Mouse (Mus musculus) granulocyte monocyte progenitor cell, adult 5-6 weeks (primary cell): Measurements from ENCODE around the gene Hspb11. TPM values are rescaled to one million over a fixed set of nuclear protein-coding genes. Genes with fewer than 3 reads are reported as not detected.

Experiments
- ATAC-seq: replicated peaks from 2 replicates; pipeline ENCODE4 v1.8.0; 2016; ENCODE audit warnings: mild to moderate bottlenecking, moderate TSS enrichment, inconsistent platforms; ENCODE audit not compliant: poor library complexity, severe bottlenecking
- total RNA-seq, 2 experiments: library from RNA; stranded (forward) in 1 of 2; stranded (reverse) in 1 of 2; fragments of 200-712, 200-1000 nt in 1 of 2; fragments of >200 nt in 1 of 2; fragmentation: Nextera tagmentation in 1 of 2; gene quantifications; 2 replicates each; pipeline ENCODE4 v1.2.3; 2014 to 2017

Hspb11 gene
- 7.8 and 18.0 TPM in 2 replicates for total RNA-seq (2014; fragmentation: Nextera tagmentation)
- total RNA-seq (2017) = 7.9 and 14.2 TPM in 2 replicates

- ATAC-seq = peak; percentile 91
These were observed at the start of gene Hspb11, which contains the start of gene Lrrc42 for GRCm38 (mm10) chr4:107253125-107254091. Gene Hspb11, plus strand, starts transcription at chr4:107253593. Gene Lrrc42, minus strand, starts transcription at chr4:107253532.

- ATAC-seq = no peak
These were observed 46.4 kb upstream of the Hspb11 start for GRCm38 (mm10) chr4:107207016-107207415.

- no peak for ATAC-seq
These were observed 44.5 kb upstream of the Hspb11 start, which contains the start of gene Ldlrad1 for GRCm38 (mm10) chr4:107208880-107209279. Gene Ldlrad1, plus strand, starts transcription at chr4:107209180.

GRCm38 (mm10) chr4:107210483-107211097 lies 42.8 kb upstream of the Hspb11 start:
- ATAC-seq = peak; percentile 42; the same call in 1 of the 2 replicates

GRCm38 (mm10) chr4:107211465-107211864 lies 41.9 kb upstream of the Hspb11 start:
- ATAC-seq = no peak

- no peak for ATAC-seq
These were observed 41.5 kb upstream of the Hspb11 start for GRCm38 (mm10) chr4:107211936-107212335.

- ATAC-seq = peak; percentile 71
These were observed 39.9 kb upstream of the Hspb11 start for GRCm38 (mm10) chr4:107213279-107214011.

GRCm38 (mm10) chr4:107217574-107217973 lies 35.8 kb upstream of the Hspb11 start:
- ATAC-seq = no peak

GRCm38 (mm10) chr4:107221524-107221923 lies 31.9 kb upstream of the Hspb11 start:
- no peak for ATAC-seq

- no peak for ATAC-seq
These were observed 29.9 kb upstream of the Hspb11 start for GRCm38 (mm10) chr4:107223225-107224204.

- 0 out of 2 replicates have a peak, but pooled peaks have one; percentile 33 for ATAC-seq
These were observed 27.1 kb upstream of the Hspb11 start for GRCm38 (mm10) chr4:107226313-107226712.

- no peak for ATAC-seq
These were observed 21.2 kb upstream of the Hspb11 start for GRCm38 (mm10) chr4:107232219-107232618.

- ATAC-seq = no peak
These were observed 15.1 kb upstream of the Hspb11 start for GRCm38 (mm10) chr4:107238253-107238652.

- ATAC-seq = no peak
These were observed 13.2 kb upstream of the Hspb11 start for GRCm38 (mm10) chr4:107240196-107240595.

- no peak for ATAC-seq
These were observed 9.7 kb upstream of the Hspb11 start for GRCm38 (mm10) chr4:107243365-107244333.

GRCm38 (mm10) chr4:107245368-107245767 lies 8.0 kb upstream of the Hspb11 start:
- no peak for ATAC-seq

- ATAC-seq = no peak
These were observed 7.4 kb upstream of the Hspb11 start for GRCm38 (mm10) chr4:107246040-107246439.

- no peak; the same call in 1 of the 2 replicates for ATAC-seq
These were observed 6.3 kb upstream of the Hspb11 start for GRCm38 (mm10) chr4:107247110-107247509.
